Mouse (Mus musculus): ENCODE results near the gene Olfr1322.

Olfr1322 gene

DNA sequence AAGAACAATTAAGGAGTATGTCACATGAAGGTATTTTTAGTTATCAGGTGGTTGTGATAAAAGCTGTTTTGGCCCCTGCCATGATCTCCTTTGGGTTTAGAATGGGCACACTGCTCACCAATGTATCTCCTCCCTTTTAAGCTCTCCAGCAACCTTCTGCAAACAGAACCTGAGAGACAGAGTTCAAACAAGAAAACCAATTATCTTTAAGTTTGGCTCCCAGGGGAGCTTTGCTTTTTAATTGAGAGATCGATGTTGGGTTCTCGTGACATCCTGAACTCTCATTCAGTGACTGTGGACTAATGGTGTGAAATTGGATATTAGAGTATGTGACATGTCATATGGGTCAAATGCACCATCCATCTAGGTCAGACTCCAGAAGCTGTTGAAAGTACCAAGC, at the start of gene Olfr1322:
Gene Olfr1322 (minus strand): TSS at position 101 of the 400 bp plus-strand sequence.
- DNase-seq: no peak

GRCm38 (mm10) chrX:49877651-49878349, 13.5 kb downstream of the Olfr1322 start:
- DNase-seq: no peak
